8 mouse cellular contexts compared by ENCODE assay signal in genomic region chr11:90391271-90392185, GRCm38 (mm10). TPM values are rescaled to one million over a fixed set of nuclear protein-coding genes. Genes with fewer than 3 reads are reported as not detected.
A peak's percentile ranks its signal among the peaks of the same experiment; 100 is the strongest.
DNase-seq lines count a peak whose midpoint lies in the region; ATAC-seq and TF ChIP-seq lines count a peak whose summit lies in the region.

No protein-coding gene starts in this region.

- no peak for DNase-seq in kidney, postnatal 0 days (ENCODE audit: low spot score)
- DNase-seq in kidney, adult 18-20 months, result no peak
- no peak for DNase-seq in limb, embryonic 11.5 days (ENCODE audit: low spot score)
- peak; percentile 43 for DNase-seq in retina, embryonic 14.5 days (ENCODE audit: low spot score)
- DNase-seq in layer of hippocampus, adult 18-20 months (ENCODE audit: low spot score in 2 of 2), result no peak
- DNase-seq in layer of hippocampus, adult 11-12 months (ENCODE audit: low spot score), result no peak
- no peak for DNase-seq in layer of hippocampus, adult 8-10 months (ENCODE audit: low spot score in 2 of 2)

- peaks cover 19% of the 10 kb centered on the region; the same call in 1 of the 2 replicates for H3K4me1 ChIP-seq in kidney, postnatal 0 days (replicated peaks; ENCODE audit: insufficient read depth, low read length)
- no peaks in the 10 kb centered on the region for H3K4me1 ChIP-seq in embryonic fibroblast, embryonic 13.5 days (ENCODE audit: control insufficient read depth, insufficient read depth, low read length)
- H3K4me1 ChIP-seq in limb, embryonic 11.5 days (ENCODE audit: control insufficient read depth, insufficient read depth, low read length), result peaks cover 7% of the 10 kb centered on the region; the same call in 1 of the 2 replicates

- H3K9me3 ChIP-seq in kidney, postnatal 0 days (replicated peaks; ENCODE audit: low read length), result no peaks in the 10 kb centered on the region
- H3K9me3 ChIP-seq in limb, embryonic 11.5 days (ENCODE audit: control insufficient read depth, low read length), result no peaks in the 10 kb centered on the region

- TF ChIP-seq POLR2A in embryonic fibroblast, embryonic 13.5 days (IDR thresholded peaks at IDR 0.05; ENCODE audit: low read depth, low read length), result no peak

- H3K4me2 ChIP-seq in kidney, postnatal 0 days (ENCODE audit: low read length), result peak overlapping the region; percentile 93
- peak overlapping the region; percentile 86 for H3K4me2 ChIP-seq in limb, embryonic 11.5 days (ENCODE audit: low read depth, severe bottlenecking)

- TF ChIP-seq CTCF in kidney, postnatal 0 days (IDR thresholded peaks at IDR 0.05; ENCODE audit: low read depth), result no peak
- no peak for TF ChIP-seq CTCF in embryonic fibroblast, embryonic 13.5 days (IDR thresholded peaks at IDR 0.05; ENCODE audit: borderline replicate concordance, insufficient read depth, low read length)

- H3K9ac ChIP-seq in kidney, postnatal 0 days (ENCODE audit: low read depth, low read length), result 0 out of 2 replicates have a peak overlapping the region, but pooled peaks have one; percentile 13
- no peak overlapping the region for H3K9ac ChIP-seq in limb, embryonic 11.5 days (ENCODE audit: low read length)

- H3K27ac ChIP-seq in kidney, postnatal 0 days, result no peak overlapping the region
- H3K27ac ChIP-seq in embryonic fibroblast, embryonic 13.5 days (ENCODE audit: insufficient read depth, low read length), result no peak overlapping the region
- H3K27ac ChIP-seq in limb, embryonic 11.5 days (replicated peaks; ENCODE audit: low read depth, low read length), result no peak overlapping the region

- peak overlapping the region; percentile 45 for H3K4me3 ChIP-seq in kidney, postnatal 0 days (replicated peaks; ENCODE audit: low read depth, low read length)
- H3K4me3 ChIP-seq in embryonic fibroblast, embryonic 13.5 days (ENCODE audit: insufficient read depth, low read length), result peak overlapping the region; percentile 28
- peak overlapping the region; percentile 29; the same call in 1 of the 2 replicates for H3K4me3 ChIP-seq in limb, embryonic 11.5 days (ENCODE audit: low read depth, low read length)

- WGBS in kidney, postnatal 0 days, result 16% methylated on average over 14 of the region's 14 CpGs
- WGBS in limb, embryonic 11.5 days, result 10% methylated on average over 14 of the region's 14 CpGs

- H3K36me3 ChIP-seq in kidney, postnatal 0 days (ENCODE audit: insufficient read depth, low read length), result no peaks in the 10 kb centered on the region
- no peaks in the 10 kb centered on the region for H3K36me3 ChIP-seq in limb, embryonic 11.5 days (ENCODE audit: control insufficient read depth, insufficient read depth, low read length)

- peaks cover 4% of the 10 kb centered on the region; the same call in 1 of the 2 replicates for H3K27me3 ChIP-seq in kidney, postnatal 0 days (ENCODE audit: insufficient read depth, low read length)
- peaks cover 28% of the 10 kb centered on the region for H3K27me3 ChIP-seq in limb, embryonic 11.5 days (ENCODE audit: control insufficient read depth, insufficient read depth, low read length)

- ATAC-seq in kidney, postnatal 0 days (replicated peaks; ENCODE audit: low FRiP score, low read depth), result no peak
- no peak for ATAC-seq in limb, embryonic 11.5 days (ENCODE audit: insufficient number of reproducible peaks, low FRiP score, low TSS enrichment, low read depth)

RNA-seq across cellular contexts. Expression of gene Hlf, which starts 0.8 kb away (rescaled TPM):
- 2.4 and 2.6 TPM in 2 replicates for polyA plus RNA-seq in kidney, postnatal 0 days (2015; fragmentation: Nextera tagmentation; extraction: Ambion mirVana)
- polyA plus RNA-seq in embryonic fibroblast, embryonic 13.5 days (2011; ENCODE audit: insufficient read length, low read depth, missing spikeins), result 0.62 and 2.8 TPM in 2 replicates
- polyA plus RNA-seq in limb, embryonic 11.5 days (2014; fragmentation: Nextera tagmentation; extraction: Ambion mirVana), result 0.26 and 0.31 TPM in 2 replicates
- total RNA-seq in layer of hippocampus, adult 18-20 months (2021), result 100 to 1,000 TPM in 1 of 2 experiments, 10 to 100 TPM in 1; 96.0 to 105 TPM
- total RNA-seq in layer of hippocampus, adult 8-10 months (2022), result 100 to 1,000 TPM in 2 of 4 experiments, 10 to 100 TPM in 2; 87.7 to 108 (median 98.0) TPM
